Mouse (Mus musculus) small intestine, adult 2 months (tissue): ENCODE results near the gene Entpd6.

ENCODE experiments used
- CTCF ChIP-seq: fragments of 200-500 bp; IDR thresholded peaks from 2 replicates; pipeline ENCODE4 v1.5.1; 2012; ENCODE audit warnings: low read depth, mild to moderate bottlenecking, control low read depth, inconsistent platforms, low read length, moderate library complexity, mixed read lengths; ENCODE audit not compliant: insufficient replicate concordance, insufficient read length; ENCODE audit errors: extremely low read depth
- POLR2A ChIP-seq: fragments of 200-500 bp; IDR thresholded peaks from 2 replicates; pipeline ENCODE4 v1.6.1; 2012; ENCODE audit warnings: low read depth, mild to moderate bottlenecking, control low read depth, inconsistent platforms, low read length, moderate library complexity

GRCm38 (mm10) chr2:150748854-150749253 is at the start of gene Entpd6:
- peak; percentile 73; the same call in 1 of the 2 replicates for TF ChIP-seq CTCF
- peak; percentile 78 for TF ChIP-seq POLR2A
